Mouse (Mus musculus) urinary bladder, adult 2 months (tissue): Measurements from ENCODE around the gene Polr2g. TPM values are rescaled to one million over a fixed set of nuclear protein-coding genes. Genes with fewer than 3 reads are reported as not detected.
A peak's percentile ranks its signal among the peaks of the same experiment; 100 is the strongest.

Experiments used
- DNase-seq: peaks from one replicate; pipeline ENCODE4 v3.0.0; 2022; ENCODE audit warnings: low spot score
- polyA plus RNA-seq: library from polyadenylated mRNA; depleted of rRNA; stranded (reverse); fragments of >200 nt; gene quantifications from 2 replicates; pipeline ENCODE4 v1.2.3, GENCODE M21; 2012; rRNA removed

Gene Polr2g
- polyA plus RNA-seq, 1 experiment = 81.5 TPM

DNA sequence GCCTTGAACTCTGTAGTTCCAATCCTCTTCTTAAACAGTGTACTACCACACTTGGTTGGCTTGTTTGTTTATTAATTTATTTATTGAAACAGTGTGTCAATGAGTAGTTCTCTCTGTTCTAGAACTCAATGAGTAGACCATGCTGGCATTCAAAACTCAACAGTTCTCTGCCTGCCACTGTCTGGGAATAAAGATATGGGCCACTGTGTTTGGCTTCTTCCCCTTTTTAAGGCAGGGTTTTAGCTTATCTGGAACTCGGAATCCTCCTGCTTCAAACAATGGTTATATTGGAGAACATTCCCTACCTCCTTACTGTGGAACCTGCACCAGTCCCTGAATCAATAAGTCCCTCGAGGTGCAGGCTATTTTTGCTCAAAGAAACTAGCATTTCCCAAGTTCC is 39.5 kb downstream of the Polr2g start:
- DNase-seq = no peak

DNA sequence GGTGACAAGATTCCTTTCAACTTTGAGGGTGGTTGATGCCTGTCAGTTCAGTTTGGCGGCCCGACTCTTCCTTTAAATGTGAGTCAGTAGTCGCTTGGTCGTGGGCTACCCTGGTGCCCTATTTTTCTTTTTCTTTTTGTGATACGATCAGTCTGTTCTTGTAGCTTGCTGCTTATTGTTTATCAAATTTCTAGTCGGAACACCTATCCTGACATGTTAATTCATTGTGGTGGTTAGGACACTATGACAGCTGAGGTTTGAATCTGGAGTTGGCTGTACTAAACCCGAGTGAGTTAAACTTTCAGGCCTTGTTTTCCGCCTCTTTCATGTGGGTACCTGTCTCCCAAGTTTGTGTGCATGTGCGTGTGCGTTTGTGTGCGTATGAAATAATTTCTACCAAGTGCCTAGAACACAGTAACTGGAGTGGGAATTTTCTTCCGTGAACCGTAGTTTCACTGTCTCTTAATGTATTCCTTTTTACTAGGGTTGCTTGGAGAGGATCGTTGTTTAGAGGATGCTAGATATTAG is 40.8 kb downstream of the Polr2g start:
- no peak for DNase-seq

DNA sequence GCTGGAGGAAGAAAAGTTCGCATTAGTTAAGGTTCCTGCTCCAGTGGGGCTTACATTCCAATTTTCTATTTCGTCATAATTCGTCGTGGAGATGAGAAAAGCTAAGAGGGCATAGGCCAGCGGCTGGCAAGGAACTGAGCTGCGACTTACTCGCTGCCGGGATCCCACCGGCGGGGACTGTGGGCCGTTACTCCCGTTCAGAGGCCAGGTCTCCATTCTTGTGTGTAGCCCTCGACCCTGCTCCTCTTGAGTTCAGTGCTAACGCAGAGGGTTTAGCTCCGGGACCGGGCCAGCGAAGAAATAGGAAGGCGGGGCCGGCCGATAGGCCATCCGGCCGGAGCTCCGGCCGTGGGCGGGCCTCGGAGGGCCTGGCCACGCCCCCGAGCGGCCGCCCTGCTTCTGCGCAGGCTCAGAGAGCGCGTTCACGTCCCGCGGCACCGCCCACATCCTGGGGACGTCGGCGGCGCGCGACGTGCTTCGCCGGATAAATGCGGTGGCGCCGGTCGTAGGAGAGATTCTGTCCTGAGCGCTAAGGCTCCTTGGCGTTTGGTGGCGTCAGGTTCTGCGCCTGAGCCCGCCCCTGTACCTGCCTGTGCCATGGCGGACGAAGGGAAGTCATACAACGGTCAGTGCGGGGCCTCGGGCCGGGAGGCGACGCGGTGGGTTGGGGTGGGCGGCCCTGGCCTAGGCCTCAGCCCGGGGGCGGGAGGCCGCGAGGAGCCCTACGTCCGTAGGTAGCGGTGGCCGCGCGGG is 41.6 kb downstream of the Polr2g start, which contains the start of gene Nxf1:
Gene Nxf1, plus strand, starts transcription at position 439 of the 753 bp plus-strand sequence.
- peak; percentile 91 for DNase-seq

DNA sequence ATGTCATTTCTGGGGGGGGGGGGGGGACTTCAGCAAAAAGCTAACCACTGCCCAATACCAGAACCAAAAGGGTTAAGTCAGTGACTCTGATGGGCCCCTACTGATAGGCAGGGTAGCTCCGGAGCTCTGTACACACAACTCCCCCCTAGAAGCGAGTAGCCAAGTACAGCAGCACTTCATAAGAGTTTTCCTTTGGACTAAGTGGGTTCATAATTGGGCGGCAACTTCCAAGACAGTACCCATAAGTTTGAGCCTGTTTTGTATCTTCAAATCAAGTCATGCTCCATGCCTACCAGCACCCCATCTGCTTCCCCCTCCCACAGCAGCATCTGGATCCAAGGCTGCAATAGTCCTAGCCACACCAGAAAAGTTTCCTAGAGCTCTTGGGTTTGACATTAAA is 42.7 kb downstream of the Polr2g start:
- DNase-seq = no peak

DNA sequence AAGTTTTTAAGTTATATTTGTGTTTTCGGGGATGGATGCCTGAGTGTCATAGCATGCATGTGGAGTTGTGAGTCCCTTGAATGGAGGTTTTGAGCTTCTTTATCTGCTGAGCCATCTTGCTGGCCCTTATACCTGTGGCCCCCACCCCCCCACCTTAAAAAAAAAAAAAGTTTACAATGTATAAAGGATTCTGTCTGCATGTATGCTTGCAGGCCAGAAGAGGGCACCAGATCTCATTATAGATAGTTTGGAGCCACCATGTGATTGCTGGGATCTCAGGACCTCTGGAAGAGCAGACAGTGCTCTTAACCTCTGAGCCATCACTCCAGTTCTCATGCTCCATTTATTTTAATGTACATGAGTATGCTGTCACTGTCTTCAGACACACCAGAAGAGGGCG is 51.0 kb downstream of the Polr2g start:
- DNase-seq = no peak

DNA sequence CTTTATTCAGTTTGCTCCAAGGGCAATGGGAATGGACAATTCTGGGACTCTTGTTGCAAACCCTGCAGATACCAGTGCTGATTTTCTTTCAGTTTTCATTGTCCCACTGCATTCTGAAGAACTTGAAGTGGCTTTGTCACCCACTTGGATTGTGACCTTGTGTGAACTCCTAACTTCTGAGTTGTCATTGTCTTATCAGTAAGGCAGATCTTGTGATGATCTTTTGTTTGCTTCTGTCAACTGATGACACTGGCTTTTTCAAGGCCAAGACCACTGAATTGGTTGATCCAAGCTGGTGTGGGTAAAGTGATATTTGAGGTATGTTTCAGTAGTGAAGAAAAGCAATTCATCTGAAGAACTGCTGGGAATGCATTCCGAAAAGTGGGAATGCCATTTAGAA is 53.0 kb downstream of the Polr2g start:
- DNase-seq = no peak

Other genes starting within 250 kb of the Polr2g start
- gene Slc22a8, start 207.3 kb downstream of the Polr2g start, polyA plus RNA-seq = not detected in 2 replicates
- not detected in 2 replicates for gene Slc22a6, start 180.5 kb downstream of the Polr2g start, polyA plus RNA-seq
- 0.04 and 0.06 TPM in 2 replicates for gene Chrm1, start 134.8 kb downstream of the Polr2g start, polyA plus RNA-seq
- gene Slc3a2, start 75.2 kb downstream of the Polr2g start, polyA plus RNA-seq = 103 and 115 TPM in 2 replicates
- gene Wdr74, start 62.8 kb downstream of the Polr2g start, polyA plus RNA-seq = 37.9 and 45.9 TPM in 2 replicates
- 0.19 and 0.28 TPM in 2 replicates for gene 1700092M07Rik, start 57.9 kb downstream of the Polr2g start, polyA plus RNA-seq
- 96.5 and 99.1 TPM in 2 replicates for gene Stx5a, start 57.2 kb downstream of the Polr2g start, polyA plus RNA-seq
- gene Nxf1, start 41.5 kb downstream of the Polr2g start, polyA plus RNA-seq = 196 and 275 TPM in 2 replicates
- gene Tmem223, start 27.6 kb downstream of the Polr2g start, polyA plus RNA-seq = 97.8 and 112 TPM in 2 replicates
- 56.9 and 88.4 TPM in 2 replicates for gene Tmem179b, start 24.1 kb downstream of the Polr2g start, polyA plus RNA-seq
- 7.7 and 8.4 TPM in 2 replicates for gene Taf6l, start 12.2 kb downstream of the Polr2g start, polyA plus RNA-seq
- gene Zbtb3, start 4.0 kb upstream of the Polr2g start, polyA plus RNA-seq = 2.1 and 2.5 TPM in 2 replicates
- gene Ttc9c, start 20.8 kb upstream of the Polr2g start, polyA plus RNA-seq = 26.9 and 33.1 TPM in 2 replicates
- 60.7 and 73.9 TPM in 2 replicates for gene Hnrnpul2, start 21.4 kb upstream of the Polr2g start, polyA plus RNA-seq
- gene AC129217.1, start 31.2 kb upstream of the Polr2g start, polyA plus RNA-seq = 0.40 and 1.5 TPM in 2 replicates
- gene Bscl2, start 38.9 kb upstream of the Polr2g start, polyA plus RNA-seq = 66.7 and 71.0 TPM in 2 replicates
- 0.29 and 0.44 TPM in 2 replicates for gene Gng3, start 40.6 kb upstream of the Polr2g start, polyA plus RNA-seq
- 18.6 and 20.9 TPM in 2 replicates for gene Lrrn4cl, start 52.2 kb upstream of the Polr2g start, polyA plus RNA-seq
- gene Ubxn1, start 72.9 kb upstream of the Polr2g start, polyA plus RNA-seq = 175 and 179 TPM in 2 replicates
- gene Uqcc3, start 82.3 kb upstream of the Polr2g start, polyA plus RNA-seq = 74.7 and 77.6 TPM in 2 replicates
- 3.1 and 4.9 TPM in 2 replicates for gene Lbhd1, start 85.2 kb upstream of the Polr2g start, polyA plus RNA-seq
- not detected in 2 replicates for gene Gm49403, start 85.4 kb upstream of the Polr2g start, polyA plus RNA-seq
- 56.1 and 65.1 TPM in 2 replicates for gene 1810009A15Rik, start 90.3 kb upstream of the Polr2g start, polyA plus RNA-seq
- gene Gm49416, start 90.3 kb upstream of the Polr2g start, polyA plus RNA-seq = 0.10 TPM in 1 of 2 replicates, not detected in the other
- gene Ints5, start 94.4 kb upstream of the Polr2g start, polyA plus RNA-seq = 15.5 and 16.3 TPM in 2 replicates
- gene Ganab, start 99.5 kb upstream of the Polr2g start, polyA plus RNA-seq = 98.1 and 104 TPM in 2 replicates
- 57.9 and 80.8 TPM in 2 replicates for gene B3gat3, start 121.8 kb upstream of the Polr2g start, polyA plus RNA-seq
- 9.4 and 12.3 TPM in 2 replicates for gene Rom1, start 130.8 kb upstream of the Polr2g start, polyA plus RNA-seq
- 40.5 and 45.3 TPM in 2 replicates for gene Eml3, start 131.0 kb upstream of the Polr2g start, polyA plus RNA-seq
- gene Mta2, start 143.3 kb upstream of the Polr2g start, polyA plus RNA-seq = 29.9 and 47.6 TPM in 2 replicates
- 21.8 and 24.1 TPM in 2 replicates for gene Tut1, start 155.3 kb upstream of the Polr2g start, polyA plus RNA-seq
- 398 and 489 TPM in 2 replicates for gene Eef1g, start 168.5 kb upstream of the Polr2g start, polyA plus RNA-seq
- gene Ahnak, start 190.7 kb upstream of the Polr2g start, polyA plus RNA-seq = 126 and 168 TPM in 2 replicates